Mouse (Mus musculus) forebrain, embryonic 13.5 days (tissue): Measurements from ENCODE around the gene Sox18. TPM values are rescaled to one million over a fixed set of nuclear protein-coding genes. Genes with fewer than 3 reads are reported as not detected.

Experiments used
- ATAC-seq: fragments of 200-750 bp; cut with Nextera tagmentation; 2 replicates; pipeline ENCODE4 v1.8.0; 2017
- H3K27ac ChIP-seq: fragments of 300-500 bp; sonication (generic); 2 replicates; pipeline ENCODE4 v1.5.1; 2015; ENCODE audit warnings: inconsistent platforms, mild to moderate bottlenecking, moderate library complexity
- H3K27me3 ChIP-seq: fragments of 300-500 bp; sonication (generic); 2 replicates; pipeline ENCODE4 v1.6.1; 2015; ENCODE audit warnings: mild to moderate bottlenecking, inconsistent platforms
- H3K36me3 ChIP-seq: fragments of 300-500 bp; sonication (generic); 2 replicates; pipeline ENCODE4 v1.6.1; 2015; ENCODE audit warnings: mild to moderate bottlenecking, inconsistent platforms; ENCODE audit not compliant: poor library complexity, severe bottlenecking
- H3K4me1 ChIP-seq: fragments of 300-500 bp; sonication (generic); 2 replicates; pipeline ENCODE4 v1.6.1; 2015; ENCODE audit warnings: inconsistent platforms
- H3K4me2 ChIP-seq: fragments of 300-500 bp; sonication (generic); 2 replicates; pipeline ENCODE4 v1.6.1; 2015; ENCODE audit warnings: inconsistent platforms, mild to moderate bottlenecking, moderate library complexity
- H3K4me3 ChIP-seq: fragments of 300-500 bp; sonication (generic); 2 replicates; pipeline ENCODE4 v1.5.1; 2015; ENCODE audit warnings: mild to moderate bottlenecking, inconsistent platforms
- H3K9ac ChIP-seq: fragments of 300-500 bp; sonication (generic); 2 replicates; pipeline ENCODE4 v1.6.1; 2015; ENCODE audit warnings: mild to moderate bottlenecking, inconsistent platforms
- H3K9me3 ChIP-seq: fragments of 300-500 bp; sonication (generic); replicated peaks from 2 replicates; pipeline ENCODE4 v1.6.1; 2016; ENCODE audit warnings: inconsistent platforms
- WGBS: fragments of 180-500 bp; shearing (Covaris S2); methylation state at CpG from one replicate; pipeline ENCODE4 v1.1.7; 2015; 5-methylcytosine and 5-hydroxymethylcytosine counted together
- polyA plus RNA-seq: library from polyadenylated mRNA; unstranded; fragments of >200 nt; fragmentation: Nextera tagmentation; extraction: Ambion mirVana; gene quantifications from 2 replicates; pipeline ENCODE4 v1.2.1, GENCODE M21; 2015

Gene Sox18
- polyA plus RNA-seq, 1 experiment from 2014 or later: 11.6 TPM

GRCm38 (mm10) chr2:181679951-181680715 lies 8.7 kb upstream of the Sox18 start, which contains the start of gene Tcea2:
Gene Tcea2 (plus strand): TSS chr2:181680310.
- Histone ChIP-seq H3K36me3 (no peaks in the 10 kb centered on the region), H3K9ac (peak within 1 kb of the TSS; percentile 92), H3K4me1 (peaks cover 36% of the 10 kb centered on the region), H3K27me3 (0 out of 2 replicates have a peak, but pooled peaks cover under 1% of the 10 kb centered on the region), H3K27ac (no peak within 1 kb of the TSS; the same call in 1 of the 2 replicates), H3K9me3 (no peaks in the 10 kb centered on the region), H3K4me3 (peak within 1 kb of the TSS; percentile 63), H3K4me2 (peak within 1 kb of the TSS; percentile 85)
- WGBS: under 1% methylated on average over 68 of the region's 69 CpGs
- ATAC-seq: peak; percentile 66

- Histone ChIP-seq H3K4me3 (no peak overlapping the region), H3K4me1 (peaks cover 39% of the 10 kb centered on the region), H3K9me3 (no peaks in the 10 kb centered on the region), H3K27me3 (peaks cover 14% of the 10 kb centered on the region), H3K4me2 (no peak overlapping the region), H3K9ac (no peak overlapping the region), H3K27ac (no peak overlapping the region), H3K36me3 (no peaks in the 10 kb centered on the region)
- ATAC-seq: peak; percentile 66
- 57% methylated on average over 1 of the region's 1 CpGs for WGBS
Measured at GRCm38 (mm10) chr2:181678780-181679179, 7.3 kb upstream of the Sox18 start.

GRCm38 (mm10) chr2:181677755-181678098 lies 6.3 kb upstream of the Sox18 start:
- WGBS: 71% methylated on average over 3 of the region's 3 CpGs
- Histone ChIP-seq H3K4me1 (peaks cover 39% of the 10 kb centered on the region), H3K4me2 (no peak overlapping the region), H3K27ac (no peak overlapping the region), H3K9me3 (no peaks in the 10 kb centered on the region), H3K4me3 (no peak overlapping the region), H3K36me3 (no peaks in the 10 kb centered on the region), H3K27me3 (peaks cover 25% of the 10 kb centered on the region), H3K9ac (no peak overlapping the region)
- ATAC-seq: no peak

DNA sequence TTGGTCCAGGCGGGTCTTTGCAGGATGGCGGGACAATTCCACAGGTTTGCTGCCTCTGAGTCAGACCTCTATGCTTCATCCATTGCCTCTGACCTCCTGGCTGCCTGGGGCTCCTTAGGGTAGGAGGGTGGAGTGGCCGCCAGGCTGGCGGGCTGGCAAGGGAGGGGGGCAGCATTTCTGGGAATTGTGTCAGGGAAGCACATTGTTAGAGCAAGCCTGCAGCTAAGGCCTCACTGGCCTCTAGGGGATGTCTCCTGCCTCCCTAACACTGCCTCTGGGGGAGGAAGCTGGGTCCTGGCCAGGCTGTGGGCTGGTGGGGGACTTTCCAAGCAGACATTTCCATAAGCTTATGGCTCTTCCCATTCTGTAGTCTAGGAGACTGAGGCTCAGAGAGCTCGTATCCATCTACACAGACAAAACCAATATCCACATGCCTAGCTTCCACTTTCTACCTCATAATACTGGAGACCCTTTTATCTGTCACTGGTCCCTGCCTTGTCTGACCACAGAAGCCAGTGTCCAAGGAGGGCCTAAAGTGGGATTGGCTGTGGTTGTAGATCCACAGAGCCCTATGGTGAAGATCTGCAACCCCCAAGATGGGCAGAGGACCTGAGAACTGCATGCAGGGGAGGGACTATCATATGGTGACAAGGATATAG lies 5.8 kb upstream of the Sox18 start:
- ATAC-seq: no peak
- H3K36me3 ChIP-seq: no peaks in the 10 kb centered on the region
- 56% methylated on average over 5 of the region's 5 CpGs for WGBS
- H3K4me1 ChIP-seq: peaks cover 39% of the 10 kb centered on the region
- no peak overlapping the region for H3K4me3 ChIP-seq
- H3K9ac ChIP-seq: no peak overlapping the region
- peaks cover 30% of the 10 kb centered on the region for H3K27me3 ChIP-seq
- no peak overlapping the region for H3K4me2 ChIP-seq
- H3K27ac ChIP-seq: no peak overlapping the region
- H3K9me3 ChIP-seq: no peaks in the 10 kb centered on the region

DNA sequence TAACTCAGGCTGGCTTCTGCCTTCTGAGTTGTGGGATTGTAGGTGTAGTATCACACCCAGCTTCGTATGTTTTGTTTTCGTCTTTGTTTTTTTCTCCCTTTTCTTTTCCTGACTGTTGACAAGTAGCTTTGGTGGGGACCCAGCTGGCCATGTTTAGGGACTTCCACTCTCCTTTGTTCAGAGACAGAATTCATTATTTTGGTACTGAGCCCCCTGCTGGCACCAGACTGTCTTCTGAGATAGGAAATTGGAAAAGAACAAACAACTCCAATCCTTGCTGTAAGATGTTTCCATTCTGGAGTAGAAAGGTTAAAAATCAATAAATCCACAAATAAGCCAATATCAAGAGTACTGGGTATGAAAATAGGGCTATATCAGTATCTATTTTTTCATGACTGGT lies 5.0 kb upstream of the Sox18 start:
- H3K27me3 ChIP-seq: peaks cover 38% of the 10 kb centered on the region
- no peak overlapping the region for H3K4me2 ChIP-seq
- peaks cover 36% of the 10 kb centered on the region for H3K4me1 ChIP-seq
- 0 out of 2 replicates have a peak overlapping the region, but pooled peaks have one; percentile 2 for H3K27ac ChIP-seq
- no peak overlapping the region for H3K4me3 ChIP-seq
- H3K36me3 ChIP-seq: no peaks in the 10 kb centered on the region
- ATAC-seq: no peak
- no peak overlapping the region for H3K9ac ChIP-seq
- WGBS: 16% methylated on average over 2 of the region's 2 CpGs
- H3K9me3 ChIP-seq: no peaks in the 10 kb centered on the region

DNA sequence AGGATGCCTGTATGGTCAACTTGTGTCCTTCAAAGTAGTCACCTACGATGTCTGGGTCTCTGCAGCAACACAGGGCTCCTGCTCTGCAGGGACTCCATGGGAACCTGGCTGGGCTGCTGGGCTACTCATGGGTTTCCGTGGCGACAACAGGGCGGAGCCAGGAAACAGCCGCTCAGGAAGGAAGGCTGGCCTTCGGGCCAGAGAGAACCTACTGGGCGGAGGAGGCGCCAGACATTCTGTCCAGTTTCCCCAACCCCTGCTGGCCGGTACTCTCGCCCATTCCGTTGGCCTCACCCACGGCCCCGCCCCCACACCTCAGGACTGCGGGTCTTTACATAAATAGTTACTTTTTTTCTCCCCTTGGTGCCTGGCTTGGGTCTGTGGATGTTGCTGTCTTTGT lies 4.0 kb upstream of the Sox18 start:
- peaks cover 36% of the 10 kb centered on the region for H3K4me1 ChIP-seq
- no peaks in the 10 kb centered on the region for H3K36me3 ChIP-seq
- H3K9me3 ChIP-seq: no peaks in the 10 kb centered on the region
- H3K27me3 ChIP-seq: peaks cover 48% of the 10 kb centered on the region
- no peak for ATAC-seq
- H3K9ac ChIP-seq: peak overlapping the region; percentile 21; the same call in 1 of the 2 replicates
- 1% methylated on average over 14 of the region's 14 CpGs for WGBS
- H3K27ac ChIP-seq: no peak overlapping the region
- no peak overlapping the region for H3K4me3 ChIP-seq
- H3K4me2 ChIP-seq: peak overlapping the region; percentile 48

DNA sequence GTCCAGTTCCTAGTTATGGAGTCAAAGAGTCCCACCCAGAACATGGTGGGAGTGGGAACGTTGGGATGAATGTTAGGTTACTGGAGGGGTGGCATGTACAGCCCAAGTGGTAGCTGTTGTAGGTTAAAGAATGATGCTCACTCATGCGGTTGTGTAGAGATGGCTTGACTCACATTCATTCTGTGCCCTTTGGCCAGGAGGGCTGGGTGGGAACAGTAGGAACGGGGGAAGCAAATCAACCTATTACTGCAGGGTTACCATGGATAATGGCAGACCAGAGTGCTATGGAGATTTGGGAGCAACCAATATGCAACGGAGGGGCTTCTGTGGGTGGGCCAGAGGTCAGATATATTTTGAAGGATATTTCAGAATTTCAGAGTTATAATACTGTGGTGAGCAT lies 3.5 kb upstream of the Sox18 start:
- peaks cover 53% of the 10 kb centered on the region for H3K27me3 ChIP-seq
- no peaks in the 10 kb centered on the region for H3K36me3 ChIP-seq
- WGBS: 87% methylated on average over 4 of the region's 4 CpGs
- H3K27ac ChIP-seq: no peak overlapping the region
- H3K9me3 ChIP-seq: no peaks in the 10 kb centered on the region
- H3K4me2 ChIP-seq: no peak overlapping the region
- H3K4me3 ChIP-seq: no peak overlapping the region
- peaks cover 38% of the 10 kb centered on the region for H3K4me1 ChIP-seq
- H3K9ac ChIP-seq: no peak overlapping the region
- ATAC-seq: no peak

- H3K4me3 ChIP-seq: no peak overlapping the region
- H3K27me3 ChIP-seq: peaks cover 67% of the 10 kb centered on the region
- WGBS: 67% methylated on average over 1 of the region's 1 CpGs
- H3K36me3 ChIP-seq: no peaks in the 10 kb centered on the region
- H3K4me1 ChIP-seq: peaks cover 32% of the 10 kb centered on the region
- no peak overlapping the region for H3K4me2 ChIP-seq
- H3K9ac ChIP-seq: no peak overlapping the region
- no peak for ATAC-seq
- H3K9me3 ChIP-seq: no peaks in the 10 kb centered on the region
- no peak overlapping the region for H3K27ac ChIP-seq
Measured at GRCm38 (mm10) chr2:181673501-181673900, 2.1 kb upstream of the Sox18 start.

DNA sequence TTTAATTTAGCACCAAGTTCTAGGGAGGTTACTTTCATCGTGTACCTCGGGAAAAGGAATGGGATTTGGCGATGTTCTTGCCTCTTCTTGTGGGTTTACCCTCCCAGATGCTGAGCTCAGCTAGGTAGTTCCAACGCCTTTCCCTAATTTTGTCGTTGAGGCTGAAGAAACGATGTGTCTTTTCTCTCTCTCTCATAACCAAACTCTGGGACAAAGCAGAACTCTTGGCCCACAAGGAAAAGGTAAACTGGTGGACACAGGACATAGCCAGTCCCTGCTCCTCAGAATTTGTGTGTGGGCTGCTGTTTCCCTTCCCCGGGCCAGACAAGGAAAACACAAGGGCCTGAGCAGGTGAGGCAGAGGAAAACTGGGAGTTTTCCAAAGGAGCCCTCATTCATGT lies 544 bp upstream of the Sox18 start:
- 21% methylated on average over 7 of the region's 7 CpGs for WGBS
- no peak overlapping the region for H3K27ac ChIP-seq
- no peaks in the 10 kb centered on the region for H3K9me3 ChIP-seq
- no peak for ATAC-seq
- H3K36me3 ChIP-seq: no peaks in the 10 kb centered on the region
- peaks cover 76% of the 10 kb centered on the region for H3K27me3 ChIP-seq
- peaks cover 32% of the 10 kb centered on the region for H3K4me1 ChIP-seq
- H3K9ac ChIP-seq: no peak overlapping the region
- H3K4me3 ChIP-seq: peak overlapping the region; percentile 38; the same call in 1 of the 2 replicates
- 0 out of 2 replicates have a peak overlapping the region, but pooled peaks have one; percentile 61 for H3K4me2 ChIP-seq

- H3K27me3 ChIP-seq: peaks cover 76% of the 10 kb centered on the region
- H3K9ac ChIP-seq: peak overlapping the region; percentile 22; the same call in 1 of the 2 replicates
- peak overlapping the region; percentile 61 for H3K4me2 ChIP-seq
- H3K4me3 ChIP-seq: peak overlapping the region; percentile 38
- H3K9me3 ChIP-seq: no peaks in the 10 kb centered on the region
- peaks cover 26% of the 10 kb centered on the region for H3K4me1 ChIP-seq
- WGBS: 1% methylated on average over 41 of the region's 41 CpGs
- ATAC-seq: no peak
- no peaks in the 10 kb centered on the region for H3K36me3 ChIP-seq
- H3K27ac ChIP-seq: no peak overlapping the region
Measured at GRCm38 (mm10) chr2:181670913-181671311, 528 bp downstream of the Sox18 start.

GRCm38 (mm10) chr2:181670285-181670912 lies 1.0 kb downstream of the Sox18 start:
- ATAC-seq: no peak
- Histone ChIP-seq H3K9me3 (no peaks in the 10 kb centered on the region), H3K36me3 (no peaks in the 10 kb centered on the region), H3K4me1 (peaks cover 21% of the 10 kb centered on the region), H3K9ac (peak overlapping the region; percentile 22; the same call in 1 of the 2 replicates), H3K4me3 (peak overlapping the region; percentile 38), H3K27me3 (peaks cover 76% of the 10 kb centered on the region), H3K27ac (no peak overlapping the region), H3K4me2 (peak overlapping the region; percentile 61)
- WGBS: 3% methylated on average over 56 of the region's 56 CpGs

DNA sequence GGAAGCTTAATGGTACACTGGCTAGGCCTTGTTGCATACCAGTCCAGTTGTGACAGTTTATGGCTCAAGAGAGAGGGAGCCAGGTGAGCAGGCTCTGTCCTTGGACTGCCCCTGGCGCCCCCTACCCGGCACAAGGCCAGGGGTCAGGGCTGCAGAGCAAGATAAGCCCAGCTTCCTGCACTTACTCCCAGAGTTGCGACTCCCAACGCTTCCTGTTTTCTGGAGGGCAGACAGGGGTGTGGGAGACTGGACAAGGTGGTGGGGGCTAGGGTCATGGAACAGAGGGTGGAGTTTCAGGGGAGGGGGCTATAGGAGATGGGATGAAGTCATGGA lies 8.2 kb downstream of the Sox18 start:
- Histone ChIP-seq H3K9ac (no peak overlapping the region), H3K27me3 (peaks cover 7% of the 10 kb centered on the region), H3K27ac (no peak overlapping the region), H3K9me3 (no peaks in the 10 kb centered on the region), H3K4me3 (no peak overlapping the region), H3K4me1 (no peaks in the 10 kb centered on the region; the same call in 1 of the 2 replicates), H3K4me2 (no peak overlapping the region), H3K36me3 (peaks cover 3% of the 10 kb centered on the region; the same call in 1 of the 2 replicates)
- WGBS: 35% methylated on average over 4 of the region's 4 CpGs
- no peak for ATAC-seq
